Mouse (Mus musculus): ENCODE data around the gene Plin2. TPM values are rescaled to one million over a fixed set of nuclear protein-coding genes. Genes with fewer than 3 reads are reported as not detected.
A peak's percentile ranks its signal among the peaks of the same experiment; 100 is the strongest.
"Not testable (repeated sequence)": the region's sequence is repeated elsewhere in the genome, so short reads cannot be mapped to it uniquely, and the experiment has no call there.

The Plin2 gene
- polyA plus RNA-seq, 1 experiment from 2014 or later: 41.3 TPM

GRCm38 (mm10) chr4:86626496-86626895 lies 43.4 kb downstream of the Plin2 start:
- not testable (repeated sequence) for H3K9me3 ChIP-seq (ENCODE audit: control insufficient read depth, low read length); H3K4me2 ChIP-seq (ENCODE audit: low read length); H3K9ac ChIP-seq (replicated peaks; ENCODE audit: low read length); H3K4me3 ChIP-seq (replicated peaks; ENCODE audit: low read depth, low read length); H3K27me3 ChIP-seq (ENCODE audit: control insufficient read depth, insufficient read depth, low read length); DNase-seq; H3K4me1 ChIP-seq (ENCODE audit: control insufficient read depth, insufficient read depth, low read length); ATAC-seq (ENCODE audit: low FRiP score, low TSS enrichment); H3K27ac ChIP-seq (replicated peaks; ENCODE audit: low read depth, low read length); H3K36me3 ChIP-seq (ENCODE audit: control insufficient read depth, insufficient read depth, low read length)
- 95% methylated on average over 7 of the region's 7 CpGs for WGBS

- H3K27ac ChIP-seq (replicated peaks; ENCODE audit: low read depth, low read length): no peak overlapping the region
- DNase-seq (no peak), ATAC-seq (ENCODE audit: low FRiP score, low TSS enrichment) (no peak)
- no peaks in the 10 kb centered on the region for H3K27me3 ChIP-seq (ENCODE audit: control insufficient read depth, insufficient read depth, low read length)
- no peak overlapping the region for H3K4me2 ChIP-seq (ENCODE audit: low read length)
- H3K4me3 ChIP-seq (replicated peaks; ENCODE audit: low read depth, low read length): no peak overlapping the region
- 87% methylated on average over 5 of the region's 5 CpGs for WGBS
- no peaks in the 10 kb centered on the region for H3K9me3 ChIP-seq (ENCODE audit: control insufficient read depth, low read length)
- no peaks in the 10 kb centered on the region for H3K4me1 ChIP-seq (ENCODE audit: control insufficient read depth, insufficient read depth, low read length)
- H3K9ac ChIP-seq (replicated peaks; ENCODE audit: low read length): no peak overlapping the region
- H3K36me3 ChIP-seq (ENCODE audit: control insufficient read depth, insufficient read depth, low read length): no peaks in the 10 kb centered on the region
Measured at GRCm38 (mm10) chr4:86625463-86625862, 44.4 kb downstream of the Plin2 start.

GRCm38 (mm10) chr4:86622532-86622931 lies 47.3 kb downstream of the Plin2 start:
- not testable (repeated sequence) for H3K9ac ChIP-seq (replicated peaks; ENCODE audit: low read length); DNase-seq; H3K4me3 ChIP-seq (replicated peaks; ENCODE audit: low read depth, low read length); H3K4me2 ChIP-seq (ENCODE audit: low read length); H3K36me3 ChIP-seq (ENCODE audit: control insufficient read depth, insufficient read depth, low read length); H3K27me3 ChIP-seq (ENCODE audit: control insufficient read depth, insufficient read depth, low read length); H3K27ac ChIP-seq (replicated peaks; ENCODE audit: low read depth, low read length); H3K9me3 ChIP-seq (ENCODE audit: control insufficient read depth, low read length); ATAC-seq (ENCODE audit: low FRiP score, low TSS enrichment); H3K4me1 ChIP-seq (ENCODE audit: control insufficient read depth, insufficient read depth, low read length)
- 100% methylated on average over 1 of the region's 1 CpGs for WGBS

- Histone ChIP-seq H3K9me3 (ENCODE audit: control insufficient read depth, low read length) (no peaks in the 10 kb centered on the region), H3K4me3 (replicated peaks; ENCODE audit: low read depth, low read length) (no peak overlapping the region), H3K27me3 (ENCODE audit: control insufficient read depth, insufficient read depth, low read length) (no peaks in the 10 kb centered on the region), H3K4me1 (ENCODE audit: control insufficient read depth, insufficient read depth, low read length) (no peaks in the 10 kb centered on the region), H3K36me3 (ENCODE audit: control insufficient read depth, insufficient read depth, low read length) (no peaks in the 10 kb centered on the region), H3K9ac (replicated peaks; ENCODE audit: low read length) (no peak overlapping the region), H3K27ac (replicated peaks; ENCODE audit: low read depth, low read length) (no peak overlapping the region), H3K4me2 (ENCODE audit: low read length) (no peak overlapping the region)
- DNase-seq (no peak), ATAC-seq (ENCODE audit: low FRiP score, low TSS enrichment) (no peak)
- WGBS: 78% methylated on average over 3 of the region's 3 CpGs
Measured at GRCm38 (mm10) chr4:86622116-86622515, 47.7 kb downstream of the Plin2 start.

- Histone ChIP-seq H3K9ac (replicated peaks; ENCODE audit: low read length) (no peak overlapping the region), H3K4me1 (ENCODE audit: control insufficient read depth, insufficient read depth, low read length) (no peaks in the 10 kb centered on the region), H3K4me2 (ENCODE audit: low read length) (no peak overlapping the region), H3K27me3 (ENCODE audit: control insufficient read depth, insufficient read depth, low read length) (no peaks in the 10 kb centered on the region), H3K4me3 (replicated peaks; ENCODE audit: low read depth, low read length) (no peak overlapping the region), H3K9me3 (ENCODE audit: control insufficient read depth, low read length) (no peaks in the 10 kb centered on the region), H3K36me3 (ENCODE audit: control insufficient read depth, insufficient read depth, low read length) (no peaks in the 10 kb centered on the region), H3K27ac (replicated peaks; ENCODE audit: low read depth, low read length) (no peak overlapping the region)
- DNase-seq (no peak), ATAC-seq (ENCODE audit: low FRiP score, low TSS enrichment) (no peak)
- 74% methylated on average over 2 of the region's 2 CpGs for WGBS
Measured at GRCm38 (mm10) chr4:86620506-86620905, 49.4 kb downstream of the Plin2 start.

- H3K4me1 ChIP-seq (ENCODE audit: control insufficient read depth, insufficient read depth, low read length): peaks cover 4% of the 10 kb centered on the region; the same call in 1 of the 2 replicates
- ATAC-seq (ENCODE audit: low FRiP score, low TSS enrichment): peak; percentile 7; the same call in 1 of the 2 replicates
- peak overlapping the region; percentile 82 for H3K4me3 ChIP-seq (replicated peaks; ENCODE audit: low read depth, low read length)
- peak overlapping the region; percentile 53; the same call in 1 of the 2 replicates for H3K27ac ChIP-seq (replicated peaks; ENCODE audit: low read depth, low read length)
- WGBS: 30% methylated on average over 8 of the region's 8 CpGs
- DNase-seq: no peak
- no peaks in the 10 kb centered on the region for H3K9me3 ChIP-seq (ENCODE audit: control insufficient read depth, low read length)
- H3K27me3 ChIP-seq (ENCODE audit: control insufficient read depth, insufficient read depth, low read length): no peaks in the 10 kb centered on the region
- no peaks in the 10 kb centered on the region for H3K36me3 ChIP-seq (ENCODE audit: control insufficient read depth, insufficient read depth, low read length)
- peak overlapping the region; percentile 42; the same call in 1 of the 2 replicates for H3K9ac ChIP-seq (replicated peaks; ENCODE audit: low read length)
- peak overlapping the region; percentile 90 for H3K4me2 ChIP-seq (ENCODE audit: low read length)
Measured at GRCm38 (mm10) chr4:86612289-86612620, 57.6 kb downstream of the Plin2 start.

- Histone ChIP-seq H3K9me3 (ENCODE audit: control insufficient read depth, low read length) (no peaks in the 10 kb centered on the region), H3K4me1 (ENCODE audit: control insufficient read depth, insufficient read depth, low read length) (peaks cover 4% of the 10 kb centered on the region; the same call in 1 of the 2 replicates), H3K36me3 (ENCODE audit: control insufficient read depth, insufficient read depth, low read length) (peaks cover under 1% of the 10 kb centered on the region; the same call in 1 of the 2 replicates), H3K27ac (replicated peaks; ENCODE audit: low read depth, low read length) (peak within 1 kb of the TSS; percentile 53; the same call in 1 of the 2 replicates), H3K4me3 (replicated peaks; ENCODE audit: low read depth, low read length) (peak within 1 kb of the TSS; percentile 82), H3K9ac (replicated peaks; ENCODE audit: low read length) (peak within 1 kb of the TSS; percentile 71), H3K27me3 (ENCODE audit: control insufficient read depth, insufficient read depth, low read length) (no peaks in the 10 kb centered on the region), H3K4me2 (ENCODE audit: low read length) (peak within 1 kb of the TSS; percentile 90)
- peak; percentile 98 for DNase-seq
- peak; percentile 99 for ATAC-seq (ENCODE audit: low FRiP score, low TSS enrichment)
- under 1% methylated on average over 59 of the region's 59 CpGs for WGBS
Measured at GRCm38 (mm10) chr4:86611524-86612288, 58.2 kb downstream of the Plin2 start, which contains the start of gene Haus6. Gene Haus6 (minus strand): TSS chr4:86612055.

Measured in midbrain, embryonic 14.5 days (tissue).